Mouse (Mus musculus) CH12.LX (cell line): ENCODE data around the gene Eloa. TPM values are rescaled to one million over a fixed set of nuclear protein-coding genes. Genes with fewer than 3 reads are reported as not detected.
A peak's percentile ranks its signal among the peaks of the same experiment; 100 is the strongest.

ENCODE experiments used
- DNase-seq: peaks from one replicate; pipeline ENCODE4 v3.0.0-alpha.2; 2013; ENCODE audit errors: extremely low read depth
- H3K27ac ChIP-seq: 2 replicates; pipeline ENCODE4 v1.5.1; 2012; ENCODE audit warnings: low read depth, mild to moderate bottlenecking, control low read depth, moderate library complexity; ENCODE audit not compliant: insufficient read depth
- H3K27me3 ChIP-seq: replicated peaks from 2 replicates; pipeline ENCODE3; 2012; ENCODE audit warnings: inconsistent platforms
- H3K36me3 ChIP-seq, 2 experiments: replicated peaks in 1 of 2; 2 replicates each; pipeline versions ENCODE3 to v1.6.1; 2012; ENCODE audit warnings: inconsistent platforms in 1 of 2, low read length in 1 of 2, mild to moderate bottlenecking in 1 of 2, mixed read lengths in 1 of 2, moderate library complexity in 1 of 2; ENCODE audit not compliant: control insufficient read depth in 1 of 2, insufficient read depth in 1 of 2
- H3K4me1 ChIP-seq, 2 experiments: 2 replicates each; pipeline ENCODE4 v1.6.1; 2012; ENCODE audit warnings: inconsistent platforms in 1 of 2, moderate library complexity in 1 of 2; ENCODE audit not compliant: insufficient read depth in 2 of 2, control insufficient read depth in 1 of 2
- H3K4me2 ChIP-seq: 2 replicates; pipeline ENCODE4 v1.6.1; 2012; ENCODE audit warnings: low read depth, mild to moderate bottlenecking, control low read depth; ENCODE audit not compliant: poor library complexity, insufficient read depth, severe bottlenecking
- H3K4me3 ChIP-seq, 3 experiments: fragments of 150-350 bp in 1 of 3; sonication (generic) in 1 of 3; replicated peaks in 1 of 3; 2 replicates each; pipeline versions ENCODE3 to v1.5.1; 2011 to 2012; ENCODE audit warnings: low read depth in 2 of 3, low read length in 2 of 3, mild to moderate bottlenecking in 2 of 3, moderate library complexity in 2 of 3, control low read depth in 1 of 3, improper control_type of control experiment in 1 of 3, inconsistent platforms in 1 of 3, mixed read lengths in 1 of 3; ENCODE audit not compliant: poor library complexity in 1 of 3
- H3K79me2 ChIP-seq: replicated peaks from 2 replicates; pipeline ENCODE4 v1.6.1; 2012; ENCODE audit warnings: mild to moderate bottlenecking, moderate library complexity; ENCODE audit not compliant: control insufficient read depth, poor library complexity, insufficient read depth, severe bottlenecking; ENCODE audit errors: extremely low read depth
- H3K9ac ChIP-seq: 2 replicates; pipeline ENCODE4 v1.6.1; 2012; ENCODE audit warnings: low read depth, mild to moderate bottlenecking, control low read depth, moderate library complexity; ENCODE audit not compliant: insufficient read depth
- H3K9me3 ChIP-seq: replicated peaks from 2 replicates; pipeline ENCODE3; 2012; ENCODE audit warnings: low read length, inconsistent platforms, mixed read lengths
- BHLHE40 ChIP-seq: IDR thresholded peaks from 2 replicates; pipeline ENCODE4 v1.6.1; 2011; ENCODE audit warnings: mild to moderate bottlenecking, low read depth, low read length, improper control_type of control experiment
- CHD1 ChIP-seq: IDR thresholded peaks from 2 replicates; pipeline ENCODE4 v1.6.1; 2012; ENCODE audit warnings: low read depth, low read length, improper control_type of control experiment, inconsistent platforms
- CHD2 ChIP-seq: IDR thresholded peaks from 2 replicates; pipeline ENCODE4 v1.6.1; 2011; ENCODE audit warnings: low read length, improper control_type of control experiment
- CTCF ChIP-seq, 2 experiments: IDR thresholded peaks in 1 of 2; conservative IDR thresholded peaks in 1 of 2; 2 replicates each; pipeline ENCODE4 v1.5.1; 2011 to 2012; ENCODE audit warnings: low read depth in 2 of 2, low read length in 2 of 2, improper control_type of control experiment in 1 of 2, inconsistent platforms in 1 of 2, mild to moderate bottlenecking in 1 of 2, moderate library complexity in 1 of 2
- E2F4 ChIP-seq: IDR thresholded peaks from 2 replicates; pipeline ENCODE4 v1.6.1; 2011; ENCODE audit warnings: low read depth, low read length, improper control_type of control experiment; ENCODE audit not compliant: insufficient replicate concordance
- ELF1 ChIP-seq: IDR thresholded peaks from 2 replicates; pipeline ENCODE4 v1.6.1; 2014; ENCODE audit warnings: low read depth, mild to moderate bottlenecking, inconsistent platforms, low read length, improper control_type of control experiment
- EP300 ChIP-seq: IDR thresholded peaks from 2 replicates; pipeline ENCODE4 v1.6.1; 2011; ENCODE audit warnings: low read length, improper control_type of control experiment
- HCFC1 ChIP-seq: IDR thresholded peaks from 2 replicates; pipeline ENCODE4 v1.6.1; 2012; ENCODE audit warnings: low read depth, mild to moderate bottlenecking, inconsistent platforms, low read length, improper control_type of control experiment
- IRF4 ChIP-seq: IDR thresholded peaks from 2 replicates; pipeline ENCODE4 v1.6.1; 2014; ENCODE audit warnings: low read depth, mild to moderate bottlenecking, inconsistent platforms, low read length, improper control_type of control experiment
- JUND ChIP-seq: conservative IDR thresholded peaks from 2 replicates; pipeline ENCODE4 v1.6.1; 2011; ENCODE audit warnings: low read depth, low read length, improper control_type of control experiment
- KAT2A ChIP-seq: IDR thresholded peaks from 2 replicates; pipeline ENCODE4 v1.6.1; 2012; ENCODE audit warnings: low read length, improper control_type of control experiment, inconsistent platforms; ENCODE audit not compliant: insufficient replicate concordance
- MAFK ChIP-seq: IDR thresholded peaks from 2 replicates; pipeline ENCODE4 v1.6.1; 2011; ENCODE audit warnings: low read length, improper control_type of control experiment; ENCODE audit not compliant: insufficient replicate concordance
- MAX ChIP-seq: IDR thresholded peaks from 2 replicates; pipeline ENCODE4 v1.6.1; 2011; ENCODE audit warnings: low read length, improper control_type of control experiment
- MXI1 ChIP-seq: IDR thresholded peaks from 2 replicates; pipeline ENCODE4 v1.6.1; 2011; ENCODE audit warnings: mild to moderate bottlenecking, low read depth, low read length, improper control_type of control experiment
- NRF1 ChIP-seq: IDR thresholded peaks from 2 replicates; pipeline ENCODE4 v1.6.1; 2014; ENCODE audit warnings: low read depth, mild to moderate bottlenecking, inconsistent platforms, low read length, improper control_type of control experiment, moderate library complexity
- POLR2A ChIP-seq: IDR thresholded peaks from 2 replicates; pipeline ENCODE4 v1.6.1; 2011; ENCODE audit warnings: low read depth, mild to moderate bottlenecking, improper control_type of control experiment, low read length
- POLR2AphosphoS2 ChIP-seq: IDR thresholded peaks from 2 replicates; pipeline ENCODE4 v1.6.1; 2011; ENCODE audit warnings: low read depth, low read length, improper control_type of control experiment
- RAD21 ChIP-seq: IDR thresholded peaks from 2 replicates; pipeline ENCODE4 v1.6.1; 2011; ENCODE audit warnings: low read depth, mild to moderate bottlenecking, low read length, improper control_type of control experiment, moderate library complexity
- SIN3A ChIP-seq: IDR thresholded peaks from 2 replicates; pipeline ENCODE4 v1.6.1; 2012; ENCODE audit warnings: low read length, improper control_type of control experiment, inconsistent platforms
- SMC3 ChIP-seq: IDR thresholded peaks from 2 replicates; pipeline ENCODE4 v1.6.1; 2011; ENCODE audit warnings: low read depth, low read length, improper control_type of control experiment
- TCF12 ChIP-seq: IDR thresholded peaks from 2 replicates; pipeline ENCODE4 v1.6.1; 2014; ENCODE audit warnings: low read depth, mild to moderate bottlenecking, inconsistent platforms, low read length, improper control_type of control experiment
- UBTF ChIP-seq: IDR thresholded peaks from 2 replicates; pipeline ENCODE4 v1.6.1; 2012; ENCODE audit warnings: low read depth, mild to moderate bottlenecking, inconsistent platforms, low read length, improper control_type of control experiment, moderate library complexity
- USF1 ChIP-seq: IDR thresholded peaks from 2 replicates; pipeline ENCODE4 v1.6.1; 2014; ENCODE audit warnings: low read depth, mild to moderate bottlenecking, inconsistent platforms, low read length, improper control_type of control experiment
- ZC3H11A ChIP-seq: IDR thresholded peaks from 2 replicates; pipeline ENCODE4 v1.6.1; 2012; ENCODE audit warnings: low read depth, mild to moderate bottlenecking, inconsistent platforms, low read length, improper control_type of control experiment
- ZMIZ1 ChIP-seq: IDR thresholded peaks from 2 replicates; pipeline ENCODE4 v1.6.1; 2012; ENCODE audit warnings: low read depth, mild to moderate bottlenecking, inconsistent platforms, low read length, improper control_type of control experiment
- dilution Hi-C: fragments of 300-500 bp; cut with MboI; formaldehyde crosslinking; loops from 2 replicates; pipeline ENCODE4 v1.14.3; 2020; ENCODE audit warnings: low sequenced_read_pairs; ENCODE audit not compliant: extremely low pct_unique_long_range_greater_than_20kb, extremely low pct_ligation_motif_present
- in situ Hi-C: fragments of 300-500 bp; cut with MboI; formaldehyde crosslinking; loops from 3 replicates; pipeline ENCODE4 v1.14.3; 2019; ENCODE audit warnings: low sequenced_read_pairs, low pct_ligation_motif_present, low pct_unique_long_range_greater_than_20kb, mixed read lengths
- polyA plus RNA-seq: library from polyadenylated mRNA; unstranded; fragments of >175 nt; gene quantifications from 2 replicates; pipeline ENCODE4 v1.2.1, GENCODE M21; 2012; ENCODE audit warnings: low read depth; ENCODE audit not compliant: insufficient read length
- total RNA-seq, 2 experiments: library from RNA; depleted of rRNA; stranded (reverse); fragments of 300-350 nt in 1 of 2; fragments of >200 nt in 1 of 2; gene quantifications; 2 replicates each; pipeline ENCODE4 v1.2.3; 2012 to 2014

Gene Eloa
- total and polyA plus RNA-seq, 3 experiments: 45.8 to 66.2 (median 66.0) TPM

DNA sequence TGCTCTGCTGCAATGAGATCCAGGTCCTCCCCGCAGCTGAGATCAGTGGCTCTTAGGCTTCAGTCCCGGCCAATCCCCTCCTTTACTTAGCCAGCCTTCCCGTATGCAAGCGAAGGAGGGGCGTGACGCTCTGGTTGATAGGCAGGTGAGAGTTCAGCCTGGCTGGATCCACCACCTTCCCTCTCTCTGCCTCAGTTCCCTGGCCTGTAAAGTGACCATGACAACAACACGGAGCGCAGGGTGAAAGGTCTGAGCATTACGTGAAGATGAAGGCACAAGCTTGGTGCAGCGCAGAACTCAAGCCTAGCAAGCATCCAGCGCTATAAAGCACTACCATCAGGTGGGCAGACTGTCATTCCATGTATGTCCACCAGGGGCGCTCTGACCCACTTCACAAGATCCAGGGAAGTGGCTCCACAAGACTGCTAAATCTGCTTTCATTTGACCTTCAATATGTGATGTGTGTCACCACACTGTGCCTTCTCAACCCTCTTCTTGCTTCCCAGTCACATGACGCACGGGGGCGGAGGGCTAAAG, 49.7 kb upstream of the Eloa start:
- Histone ChIP-seq H3K9me3 (peaks cover 6% of the 10 kb centered on the region), H3K4me3 (peak overlapping the region in 1 of 3 experiments; percentile 2), H3K4me1 (peaks cover 11 to 26% of the 10 kb centered on the region in 2 experiments), H3K79me2 (no peaks in the 10 kb centered on the region), H3K4me2 (no peak overlapping the region), H3K36me3 (no peaks in the 10 kb centered on the region), H3K27me3 (peaks cover 6% of the 10 kb centered on the region), H3K27ac (no peak overlapping the region), H3K9ac (no peak overlapping the region)
- dilution Hi-C loops: no loop called here
- DNase-seq: peak; percentile 71
- in situ Hi-C loops: no loop called here
- TF ChIP-seq MXI1: no peak
- no peak for TF ChIP-seq NRF1
- TF ChIP-seq SMC3: peak; percentile 70
- TF ChIP-seq E2F4: no peak
- no peak for TF ChIP-seq CHD2
- no peak for TF ChIP-seq IRF4
- no peak for TF ChIP-seq MAFK
- TF ChIP-seq CTCF (conservative IDR thresholded peaks at IDR 0.05 in 1 of 2, IDR thresholded peaks at IDR 0.05 in 1 of 2; ENCODE audit: low read depth in 2 of 2, low read length in 2 of 2): peak; percentile 76 to 92
- TF ChIP-seq MAX: no peak
- TF ChIP-seq KAT2A: no peak
- TF ChIP-seq ZMIZ1: no peak
- TF ChIP-seq EP300: no peak
- no peak for TF ChIP-seq JUND
- peak; percentile 74 for TF ChIP-seq RAD21
- peak; percentile 2; the same call in 1 of the 2 replicates for TF ChIP-seq ZC3H11A
- no peak for TF ChIP-seq USF1
- no peak for TF ChIP-seq POLR2A

DNA sequence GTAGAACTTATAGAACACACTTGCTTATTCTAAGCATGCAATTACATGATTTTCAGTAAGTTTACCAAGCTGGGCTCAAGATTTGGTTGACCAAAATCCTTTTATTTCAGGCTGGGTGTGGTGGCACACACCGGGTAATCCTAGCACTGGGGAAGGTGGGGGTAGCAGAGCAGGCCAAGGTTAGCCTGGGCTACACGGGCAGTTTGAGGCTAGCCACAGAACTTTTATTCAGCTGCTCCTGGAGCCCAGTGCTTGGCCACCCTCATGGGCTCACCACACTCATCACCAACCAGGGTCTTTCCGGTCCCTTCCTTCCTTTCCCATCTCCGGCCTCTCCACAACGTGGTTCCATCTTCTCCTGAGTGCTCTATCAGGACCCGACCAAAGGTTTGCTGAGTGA, 49.0 kb upstream of the Eloa start:
- dilution Hi-C loops (no loop called here), in situ Hi-C loops (no loop called here)
- TF ChIP-seq NRF1 (no peak), HCFC1 (no peak), MAFK (no peak), TCF12 (no peak), BHLHE40 (no peak), RAD21 (no peak), CHD2 (no peak), MAX (no peak), ZC3H11A (no peak), USF1 (no peak), UBTF (no peak), POLR2A (no peak), ELF1 (no peak), SIN3A (no peak), POLR2AphosphoS2 (no peak), CHD1 (no peak)
- Histone ChIP-seq H3K36me3 (no peaks in the 10 kb centered on the region), H3K4me3 (no peak overlapping the region), H3K9me3 (peaks cover 4% of the 10 kb centered on the region), H3K27me3 (peaks cover 7% of the 10 kb centered on the region), H3K9ac (no peak overlapping the region), H3K4me2 (no peak overlapping the region), H3K79me2 (no peaks in the 10 kb centered on the region), H3K4me1 (peaks cover 9 to 19% of the 10 kb centered on the region in 2 experiments), H3K27ac (no peak overlapping the region)
- DNase-seq: no peak
